Mouse (Mus musculus) liver (tissue): Measurements from ENCODE around the gene Gm21985.
"Not testable (repeated sequence)": the region's sequence is repeated elsewhere in the genome, so short reads cannot be mapped to it uniquely, and the experiment has no call there.

Source experiments
- DNase-seq: peaks from one replicate; pipeline ENCODE4 v3.0.0-alpha.2; 2020; ENCODE audit warnings: mixed read lengths

Gm21985 gene

GRCm38 (mm10) chr2:112393958-112394357 is 127.8 kb downstream of the Gm21985 start:
- DNase-seq: no peak

GRCm38 (mm10) chr2:112396649-112397048 is 130.5 kb downstream of the Gm21985 start:
- no peak for DNase-seq

GRCm38 (mm10) chr2:112407030-112407429 is 140.9 kb downstream of the Gm21985 start:
- no peak for DNase-seq

- no peak for DNase-seq
These were observed 159.2 kb downstream of the Gm21985 start for GRCm38 (mm10) chr2:112425308-112425707.

GRCm38 (mm10) chr2:112428534-112428933 is 162.4 kb downstream of the Gm21985 start:
- DNase-seq: not testable (repeated sequence)

GRCm38 (mm10) chr2:112429665-112430064 is 163.6 kb downstream of the Gm21985 start:
- DNase-seq: no peak

- DNase-seq: no peak
These were observed 164.3 kb downstream of the Gm21985 start for GRCm38 (mm10) chr2:112430403-112430802.

- no peak for DNase-seq
These were observed 166.4 kb downstream of the Gm21985 start for GRCm38 (mm10) chr2:112432523-112432922.

GRCm38 (mm10) chr2:112433359-112433758 is 167.2 kb downstream of the Gm21985 start:
- peak; percentile 27 for DNase-seq

- DNase-seq: no peak
These were observed 170.2 kb downstream of the Gm21985 start for GRCm38 (mm10) chr2:112436292-112436691.

- DNase-seq: no peak
These were observed 171.5 kb downstream of the Gm21985 start for GRCm38 (mm10) chr2:112437589-112437988.

GRCm38 (mm10) chr2:112443491-112443890 is 177.4 kb downstream of the Gm21985 start:
- no peak for DNase-seq

GRCm38 (mm10) chr2:112445511-112445910 is 179.4 kb downstream of the Gm21985 start:
- DNase-seq: no peak

- not testable (repeated sequence) for DNase-seq
These were observed 181.9 kb downstream of the Gm21985 start for GRCm38 (mm10) chr2:112448046-112448445.

- DNase-seq: no peak
These were observed 182.5 kb downstream of the Gm21985 start for GRCm38 (mm10) chr2:112448510-112449059.

- DNase-seq: peak; percentile 24
These were observed 183.6 kb downstream of the Gm21985 start for GRCm38 (mm10) chr2:112449597-112450296.

GRCm38 (mm10) chr2:112452513-112452912 is 186.4 kb downstream of the Gm21985 start:
- not testable (repeated sequence) for DNase-seq

GRCm38 (mm10) chr2:112454125-112454861 is 188.2 kb downstream of the Gm21985 start:
- no peak for DNase-seq

GRCm38 (mm10) chr2:112454862-112455564 is 188.9 kb downstream of the Gm21985 start, which contains the start of gene Emc7:
TSS of gene Emc7 (plus strand) at chr2:112454997.
- DNase-seq: peak; percentile 97
